Mouse (Mus musculus) C2C12 (cell line): Measurements from ENCODE around the gene Ube2h.

Experiments
- CTCF ChIP-seq: IDR thresholded peaks from one replicate; pipeline ENCODE4 v1.5.1; 2011; ENCODE audit not compliant: control insufficient read depth, insufficient read depth, insufficient read length
- MAX ChIP-seq: IDR thresholded peaks from one replicate; pipeline ENCODE4 v1.6.1; 2011; ENCODE audit warnings: mild to moderate bottlenecking, control low read depth
- MYOG ChIP-seq: IDR thresholded peaks from one replicate; pipeline ENCODE4 v1.6.1; 2011; ENCODE audit not compliant: control insufficient read depth, insufficient read length; ENCODE audit errors: extremely low read depth

DNA sequence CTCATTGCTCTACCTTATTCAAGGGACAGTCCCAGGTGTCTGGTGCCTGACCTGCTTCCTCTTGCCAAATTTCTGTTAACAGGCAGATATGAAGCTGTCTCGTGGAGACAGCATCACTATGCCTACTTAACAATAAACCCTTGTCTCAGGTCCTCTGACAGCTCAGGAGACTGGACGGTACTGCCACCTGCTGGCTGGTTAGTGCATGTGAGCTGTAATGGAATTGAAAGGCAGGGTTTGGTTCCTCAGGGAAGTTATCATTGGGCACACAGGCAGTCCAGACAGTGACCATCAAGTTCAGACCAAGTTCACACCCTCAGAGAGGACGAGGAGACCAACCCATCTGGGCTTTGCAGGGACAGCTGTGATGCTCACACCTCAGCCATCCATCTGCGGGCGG is 93.6 kb downstream of the Ube2h start:
- TF ChIP-seq CTCF (peak; percentile 65), MAX (no peak), MYOG (no peak)
